Mouse (Mus musculus) hindbrain, embryonic 10.5 days (tissue): Measurements from ENCODE around the gene Morf4l2. TPM values are rescaled to one million over a fixed set of nuclear protein-coding genes. Genes with fewer than 3 reads are reported as not detected.
"Not testable (repeated sequence)": the region's sequence is repeated elsewhere in the genome, so short reads cannot be mapped to it uniquely, and the experiment has no call there.

Experiments
- DNase-seq: peaks from one replicate; pipeline ENCODE4 v3.0.0-alpha.2; 2017; ENCODE audit warnings: low spot score
- H3K27ac ChIP-seq: fragments of 300-500 bp; sonication (generic); 2 replicates; pipeline ENCODE4 v1.5.1; 2016; ENCODE audit warnings: mild to moderate bottlenecking, moderate library complexity
- H3K27me3 ChIP-seq: fragments of 300-500 bp; sonication (generic); 2 replicates; pipeline ENCODE4 v1.6.1; 2016; ENCODE audit warnings: mild to moderate bottlenecking; ENCODE audit not compliant: poor library complexity, insufficient read depth, severe bottlenecking
- H3K36me3 ChIP-seq: fragments of 300-500 bp; sonication (generic); 2 replicates; pipeline ENCODE4 v1.6.1; 2016; ENCODE audit warnings: mild to moderate bottlenecking, moderate library complexity
- H3K4me1 ChIP-seq: fragments of 300-500 bp; sonication (generic); replicated peaks from 2 replicates; pipeline ENCODE4 v1.6.1; 2016; ENCODE audit warnings: mild to moderate bottlenecking
- H3K4me3 ChIP-seq: fragments of 300-500 bp; sonication (generic); 2 replicates; pipeline ENCODE4 v1.5.1; 2016; ENCODE audit warnings: mild to moderate bottlenecking, moderate library complexity
- H3K9me3 ChIP-seq: fragments of 300-500 bp; sonication (generic); 2 replicates; pipeline ENCODE4 v1.6.1; 2016; ENCODE audit warnings: mild to moderate bottlenecking, moderate library complexity
- WGBS: fragments of 180-500 bp; shearing (Covaris S2); methylation state at CpG from one replicate; pipeline ENCODE4 v1.1.7; 2016; 5-methylcytosine and 5-hydroxymethylcytosine counted together
- polyA plus RNA-seq: library from polyadenylated mRNA; unstranded; fragments of >200 nt; fragmentation: Nextera tagmentation; extraction: Ambion mirVana; gene quantifications from 2 replicates; pipeline ENCODE4 v1.2.1, GENCODE M21; 2016

Morf4l2 gene
- polyA plus RNA-seq, 1 experiment from 2014 or later, result 514 TPM

DNA sequence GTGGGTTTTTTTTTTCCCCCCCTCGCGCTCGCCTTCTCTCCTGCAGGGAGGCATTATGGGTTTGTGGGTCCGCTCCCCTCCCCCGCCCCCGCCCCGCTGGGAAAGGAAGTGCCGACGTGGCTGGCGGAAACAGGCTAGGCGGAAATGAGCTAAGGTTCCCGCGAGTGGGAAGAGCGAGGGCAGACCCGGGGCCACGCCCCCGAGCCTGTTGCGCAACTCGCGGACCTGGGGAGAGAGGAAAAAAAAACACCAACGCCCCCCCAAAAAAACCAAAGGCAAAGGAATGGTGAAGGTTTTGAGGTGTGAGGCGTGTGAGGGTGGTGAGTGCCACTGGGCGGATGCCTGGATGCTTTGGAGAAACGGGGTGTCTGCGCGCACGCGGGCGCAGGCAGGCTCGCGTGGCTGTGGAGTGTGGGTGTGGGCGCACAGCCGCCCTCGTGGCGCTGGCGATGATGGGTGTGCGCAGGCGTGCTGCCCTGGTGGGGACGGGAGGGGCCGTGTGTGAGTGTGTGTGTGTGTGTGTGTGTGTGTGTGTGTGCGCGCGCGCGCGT lies 1.8 kb downstream of the Morf4l2 start:
- peaks cover 8% of the 10 kb centered on the region; the same call in 1 of the 2 replicates for H3K4me1 ChIP-seq
- H3K27ac ChIP-seq, result peak overlapping the region; percentile 91
- H3K36me3 ChIP-seq, result peaks cover 24% of the 10 kb centered on the region
- H3K9me3 ChIP-seq, result no peaks in the 10 kb centered on the region
- no peaks in the 10 kb centered on the region for H3K27me3 ChIP-seq
- H3K4me3 ChIP-seq, result peak overlapping the region; percentile 58
- DNase-seq, result peak; percentile 64
- 21% methylated on average over 46 of the region's 46 CpGs for WGBS

DNA sequence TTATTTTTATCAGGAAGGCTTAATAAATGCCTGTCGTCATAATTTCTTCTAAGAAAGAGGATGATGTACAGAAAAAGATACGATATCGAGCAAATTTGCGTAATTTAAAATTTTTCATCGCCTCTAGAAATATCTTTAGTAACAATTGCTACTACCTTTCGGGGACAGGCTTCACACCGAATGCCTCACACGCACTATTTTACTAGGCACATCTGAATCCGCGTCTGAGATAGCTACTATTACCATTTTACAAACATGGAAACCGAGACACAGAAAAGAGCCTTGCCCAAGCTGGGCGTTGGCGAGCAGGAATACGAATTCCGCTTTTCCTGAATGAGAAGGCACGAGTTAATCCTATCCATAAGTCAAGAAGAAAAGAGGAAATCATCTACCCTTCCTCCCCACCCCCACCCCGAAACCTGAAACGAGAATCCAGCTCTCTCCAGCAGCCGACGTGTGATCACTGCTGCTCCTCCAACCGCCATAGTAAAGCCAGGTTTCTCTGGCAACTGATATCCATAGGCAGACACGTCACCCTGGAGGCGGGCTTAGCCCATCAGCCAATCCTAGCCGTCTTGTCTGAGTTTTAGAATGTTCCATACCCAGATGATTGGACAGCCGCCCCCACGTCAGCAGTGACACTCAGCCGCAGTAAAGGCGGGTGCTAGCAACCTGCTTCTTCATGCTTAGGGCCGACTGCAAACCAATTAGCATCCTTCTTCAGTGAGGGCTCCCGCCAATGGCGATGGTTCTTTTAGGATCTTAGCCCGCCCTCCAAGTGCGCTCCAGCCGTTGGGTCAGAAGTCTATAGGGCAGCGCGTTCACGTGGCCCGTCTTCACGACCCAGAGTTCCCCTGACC lies 2.5 kb downstream of the Morf4l2 start:
- 20% methylated on average over 39 of the region's 39 CpGs for WGBS
- H3K4me3 ChIP-seq, result peak overlapping the region; percentile 58
- H3K4me1 ChIP-seq, result peaks cover 8% of the 10 kb centered on the region; the same call in 1 of the 2 replicates
- H3K27me3 ChIP-seq, result no peaks in the 10 kb centered on the region
- H3K27ac ChIP-seq, result peak overlapping the region; percentile 91
- H3K9me3 ChIP-seq, result no peaks in the 10 kb centered on the region
- peaks cover 29% of the 10 kb centered on the region for H3K36me3 ChIP-seq
- DNase-seq, result peak; percentile 92

GRCm38 (mm10) chrX:136740087-136740790 lies 3.3 kb downstream of the Morf4l2 start:
- Histone ChIP-seq H3K27me3 (no peaks in the 10 kb centered on the region), H3K4me1 (peaks cover 8% of the 10 kb centered on the region; the same call in 1 of the 2 replicates), H3K9me3 (no peaks in the 10 kb centered on the region), H3K36me3 (peaks cover 36% of the 10 kb centered on the region), H3K4me3 (peak overlapping the region; percentile 58), H3K27ac (peak overlapping the region; percentile 91)
- peak; percentile 13 for DNase-seq
- 23% methylated on average over 15 of the region's 15 CpGs for WGBS

DNA sequence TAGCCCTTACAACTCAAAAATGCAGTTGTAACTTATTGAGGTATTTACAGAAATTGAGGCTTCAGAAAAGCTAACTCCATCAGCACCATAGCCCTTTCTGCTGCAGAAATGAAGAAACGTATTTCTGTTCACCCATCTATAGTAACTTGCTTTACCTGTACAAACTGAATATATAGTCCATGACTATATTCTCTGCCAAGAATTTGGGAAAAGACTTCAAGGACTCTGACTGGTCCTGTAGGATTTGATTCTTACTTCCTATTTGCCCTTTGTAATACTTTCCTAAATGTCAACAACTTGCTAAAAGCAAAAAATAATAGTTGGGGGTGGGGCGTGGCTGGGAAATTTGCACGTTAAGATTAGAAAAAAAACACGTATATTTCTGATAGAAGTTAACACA lies 11.5 kb downstream of the Morf4l2 start:
- DNase-seq, result no peak
- no peaks in the 10 kb centered on the region for H3K9me3 ChIP-seq
- no peaks in the 10 kb centered on the region for H3K27me3 ChIP-seq
- H3K4me1 ChIP-seq, result no peaks in the 10 kb centered on the region
- H3K4me3 ChIP-seq, result no peak overlapping the region
- H3K36me3 ChIP-seq, result peaks cover 49% of the 10 kb centered on the region
- H3K27ac ChIP-seq, result no peak overlapping the region
- 84% methylated on average over 4 of the region's 4 CpGs for WGBS

DNA sequence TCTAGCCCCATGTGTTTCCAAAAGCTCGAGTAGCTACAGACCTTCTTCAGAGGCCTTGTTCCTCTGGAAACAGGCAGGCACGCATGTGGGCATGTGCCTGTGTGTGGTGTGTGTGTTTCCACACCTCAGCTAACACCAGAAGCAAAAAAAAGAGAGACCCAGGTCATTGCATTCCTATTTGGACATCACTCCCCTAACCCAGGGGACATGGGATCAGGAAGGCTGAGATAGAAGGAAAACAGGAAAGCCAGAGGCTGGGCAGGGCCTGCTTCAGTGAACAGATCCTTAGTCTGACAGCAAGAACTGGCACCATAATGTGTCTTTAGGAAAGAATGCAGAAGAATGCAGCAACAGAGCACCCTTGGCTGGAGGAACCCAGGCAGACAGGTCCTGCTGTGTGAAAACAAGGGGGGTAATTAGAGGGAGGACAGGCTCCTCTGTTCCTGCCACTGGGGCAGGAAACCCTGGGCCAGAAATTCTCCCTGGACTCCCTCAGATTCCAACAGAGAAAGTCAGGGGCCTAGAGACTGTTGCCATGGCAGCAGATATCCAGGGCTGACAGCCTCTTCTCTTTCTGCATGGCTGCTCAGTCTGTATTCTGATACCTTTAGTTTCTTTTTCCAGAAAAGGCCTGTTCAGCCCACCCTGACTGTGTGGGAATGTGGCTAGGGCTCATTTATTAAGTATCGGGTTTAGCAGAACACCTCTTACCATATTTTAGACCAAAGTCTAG lies 28.6 kb downstream of the Morf4l2 start:
- not testable (repeated sequence) for H3K27me3 ChIP-seq, DNase-seq, H3K4me3 ChIP-seq, H3K9me3 ChIP-seq, H3K36me3 ChIP-seq
- WGBS, result 28% methylated on average over 3 of the region's 3 CpGs
- Histone ChIP-seq H3K4me1 (peaks cover 12% of the 10 kb centered on the region; the same call in 1 of the 2 replicates), H3K27ac (peak overlapping the region; percentile 67)

DNA sequence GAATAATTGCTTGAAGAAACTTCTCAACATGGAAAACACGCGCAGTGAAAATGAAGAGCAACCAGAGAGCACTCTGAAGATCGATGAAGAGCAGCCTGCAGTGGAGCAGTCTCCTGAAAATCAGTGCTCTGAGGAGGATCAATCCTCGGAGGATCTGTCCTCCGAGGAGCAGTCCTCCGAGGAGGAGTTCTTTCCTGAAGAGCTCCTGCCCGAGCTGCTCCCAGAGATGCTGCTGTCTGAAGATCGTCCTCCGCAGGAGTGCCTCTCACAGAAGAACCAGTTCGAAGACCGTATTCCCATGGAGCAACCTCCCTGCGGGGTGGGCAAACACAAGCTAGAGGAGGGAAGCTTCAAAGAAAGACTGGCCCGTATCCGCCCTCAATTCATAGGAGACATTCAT lies 34.7 kb downstream of the Morf4l2 start:
- H3K9me3 ChIP-seq, result no peaks in the 10 kb centered on the region
- 16% methylated on average over 14 of the region's 14 CpGs for WGBS
- H3K4me3 ChIP-seq, result peak overlapping the region; percentile 59
- DNase-seq, result no peak
- H3K4me1 ChIP-seq, result peaks cover 3% of the 10 kb centered on the region; the same call in 1 of the 2 replicates
- no peaks in the 10 kb centered on the region for H3K36me3 ChIP-seq
- no peaks in the 10 kb centered on the region for H3K27me3 ChIP-seq
- H3K27ac ChIP-seq, result peak overlapping the region; percentile 91

- H3K27me3 ChIP-seq, result no peaks in the 10 kb centered on the region
- H3K36me3 ChIP-seq, result no peaks in the 10 kb centered on the region
- H3K27ac ChIP-seq, result peak overlapping the region; percentile 91
- peaks cover 3% of the 10 kb centered on the region; the same call in 1 of the 2 replicates for H3K4me1 ChIP-seq
- peak; percentile 63 for DNase-seq
- H3K9me3 ChIP-seq, result no peaks in the 10 kb centered on the region
- WGBS, result 18% methylated on average over 18 of the region's 18 CpGs
- H3K4me3 ChIP-seq, result peak overlapping the region; percentile 59
Observed at GRCm38 (mm10) chrX:136708168-136708681, 35.3 kb downstream of the Morf4l2 start.

DNA sequence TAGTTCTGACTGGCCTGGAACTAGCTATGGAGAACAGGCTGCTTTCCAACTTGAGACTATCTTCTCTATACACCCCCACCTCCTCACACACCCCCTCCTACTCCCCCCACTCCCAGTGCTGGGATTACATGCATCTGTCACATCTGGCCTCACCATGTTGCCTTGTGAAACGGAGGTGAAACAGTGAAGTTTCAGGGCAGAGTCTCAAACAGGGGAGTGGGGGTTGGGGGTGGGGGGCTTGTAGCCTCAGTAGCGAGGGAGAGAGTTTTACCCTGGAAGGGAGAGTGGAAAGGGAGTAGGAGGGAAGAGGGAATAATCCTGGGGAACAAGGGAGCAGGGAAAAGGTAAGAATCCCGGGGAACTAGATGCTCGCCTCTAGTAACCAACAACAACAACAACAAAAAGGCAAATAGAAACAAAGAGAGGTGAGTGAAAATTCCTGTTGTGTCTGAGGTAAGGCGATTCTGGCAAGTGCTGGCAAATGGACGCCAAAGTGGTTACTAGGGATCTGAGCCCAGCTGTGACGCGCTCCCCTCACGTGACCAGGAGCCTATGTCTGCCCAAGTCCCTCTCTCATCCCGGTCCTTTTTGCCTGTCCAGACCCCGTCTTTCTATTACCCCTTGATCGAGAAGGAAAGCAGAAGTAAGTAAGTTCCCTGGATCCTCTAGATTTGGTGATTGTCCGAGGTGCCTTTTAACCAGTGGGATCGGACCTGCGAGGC lies 35.9 kb downstream of the Morf4l2 start, which contains the start of gene Tceal1:
Tceal1 (plus strand) TSS at position 537 of the 722 bp plus-strand sequence.
- Histone ChIP-seq H3K4me3 (peak within 1 kb of the TSS; percentile 59), H3K9me3 (no peaks in the 10 kb centered on the region), H3K4me1 (peaks cover 3% of the 10 kb centered on the region; the same call in 1 of the 2 replicates), H3K27me3 (no peaks in the 10 kb centered on the region), H3K36me3 (no peaks in the 10 kb centered on the region), H3K27ac (peak within 1 kb of the TSS; percentile 91)
- 24% methylated on average over 15 of the region's 15 CpGs for WGBS
- peak; percentile 65 for DNase-seq

DNA sequence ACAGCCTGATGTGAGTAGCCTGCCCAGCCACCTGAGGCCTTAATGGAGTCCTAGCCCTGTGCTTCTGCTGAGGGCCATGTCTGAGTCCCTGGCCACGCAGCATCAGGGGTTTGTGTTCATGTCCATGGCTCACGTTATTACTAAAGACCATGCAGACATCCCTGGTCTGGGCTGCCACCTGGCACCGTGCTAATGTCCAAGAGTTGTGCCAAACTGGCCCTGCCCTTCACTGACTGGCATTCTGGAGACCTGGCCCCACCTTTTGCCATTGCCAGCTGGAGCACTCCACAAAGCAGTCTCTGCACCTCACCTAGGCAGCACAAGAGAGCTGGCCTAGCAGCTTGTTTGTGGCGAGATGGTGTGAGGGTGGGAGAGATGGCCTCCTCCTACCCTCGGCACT lies 50.3 kb downstream of the Morf4l2 start:
- peak overlapping the region; percentile 36; the same call in 1 of the 2 replicates for H3K27ac ChIP-seq
- H3K4me1 ChIP-seq, result peaks cover 8% of the 10 kb centered on the region
- DNase-seq, result no peak
- no peak overlapping the region for H3K4me3 ChIP-seq
- no peaks in the 10 kb centered on the region for H3K27me3 ChIP-seq
- H3K9me3 ChIP-seq, result no peaks in the 10 kb centered on the region
- WGBS, result 86% methylated on average over 5 of the region's 5 CpGs
- H3K36me3 ChIP-seq, result no peaks in the 10 kb centered on the region

GRCm38 (mm10) chrX:136692294-136692675 lies 51.2 kb downstream of the Morf4l2 start:
- H3K36me3 ChIP-seq, result no peaks in the 10 kb centered on the region
- peaks cover 8% of the 10 kb centered on the region for H3K4me1 ChIP-seq
- H3K4me3 ChIP-seq, result no peak overlapping the region
- no peaks in the 10 kb centered on the region for H3K27me3 ChIP-seq
- no peaks in the 10 kb centered on the region for H3K9me3 ChIP-seq
- DNase-seq, result no peak
- H3K27ac ChIP-seq, result no peak overlapping the region
- 69% methylated on average over 4 of the region's 4 CpGs for WGBS

DNA sequence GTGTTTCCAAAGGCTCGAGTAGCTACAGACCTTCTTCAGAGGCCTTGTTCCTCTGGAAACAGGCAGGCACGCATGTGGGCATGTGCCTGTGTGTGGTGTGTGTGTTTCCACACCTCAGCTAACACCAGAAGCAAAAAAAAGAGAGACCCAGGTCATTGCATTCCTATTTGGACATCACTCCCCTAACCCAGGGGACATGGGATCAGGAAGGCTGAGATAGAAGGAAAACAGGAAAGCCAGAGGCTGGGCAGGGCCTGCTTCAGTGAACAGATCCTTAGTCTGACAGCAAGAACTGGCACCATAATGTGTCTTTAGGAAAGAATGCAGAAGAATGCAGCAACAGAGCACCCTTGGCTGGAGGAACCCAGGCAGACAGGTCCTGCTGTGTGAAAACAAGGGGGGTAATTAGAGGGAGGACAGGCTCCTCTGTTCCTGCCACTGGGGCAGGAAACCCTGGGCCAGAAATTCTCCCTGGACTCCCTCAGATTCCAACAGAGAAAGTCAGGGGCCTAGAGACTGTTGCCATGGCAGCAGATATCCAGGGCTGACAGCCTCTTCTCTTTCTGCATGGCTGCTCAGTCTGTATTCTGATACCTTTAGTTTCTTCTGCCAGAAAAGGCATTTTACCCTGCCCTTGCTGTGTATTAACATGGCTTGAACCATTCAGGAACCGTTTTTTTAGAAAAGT lies 51.7 kb downstream of the Morf4l2 start:
- H3K9me3 ChIP-seq, H3K27me3 ChIP-seq, DNase-seq, H3K4me1 ChIP-seq, H3K4me3 ChIP-seq, H3K36me3 ChIP-seq: not testable (repeated sequence)
- WGBS, result 47% methylated on average over 3 of the region's 3 CpGs
- peak overlapping the region; percentile 73 for H3K27ac ChIP-seq
